Mouse (Mus musculus) hindbrain, embryonic 14.5 days (tissue): ENCODE results near the gene Zc3h18. TPM values are rescaled to one million over a fixed set of nuclear protein-coding genes. Genes with fewer than 3 reads are reported as not detected.

Source experiments
- ATAC-seq: fragments of 200-750 bp; cut with Nextera tagmentation; 2 replicates; pipeline ENCODE4 v1.8.0; 2017; ENCODE audit warnings: moderate number of reproducible peaks, mild to moderate bottlenecking, moderate TSS enrichment, moderate library complexity; ENCODE audit not compliant: low FRiP score
- DNase-seq: peaks from one replicate; pipeline ENCODE4 v3.0.0-alpha.2; 2015; ENCODE audit warnings: low spot score
- H3K27ac ChIP-seq: fragments of 300-500 bp; sonication (generic); 2 replicates; pipeline ENCODE4 v1.5.1; 2014; ENCODE audit warnings: mild to moderate bottlenecking, moderate library complexity
- H3K27me3 ChIP-seq: fragments of 300-500 bp; sonication (generic); 2 replicates; pipeline ENCODE4 v1.6.1; 2014; ENCODE audit warnings: mild to moderate bottlenecking, low read length, mixed read lengths; ENCODE audit not compliant: control insufficient read depth, insufficient read depth
- H3K36me3 ChIP-seq: fragments of 300-500 bp; sonication (generic); replicated peaks from 2 replicates; pipeline ENCODE4 v1.6.1; 2014; ENCODE audit not compliant: control insufficient read depth, insufficient read depth
- H3K4me1 ChIP-seq: fragments of 300-500 bp; sonication (generic); replicated peaks from 2 replicates; pipeline ENCODE4 v1.6.1; 2014; ENCODE audit warnings: antibody characterized with exemption, low read length, mixed read lengths; ENCODE audit not compliant: control insufficient read depth, insufficient read depth
- H3K4me2 ChIP-seq: fragments of 300-500 bp; sonication (generic); replicated peaks from 2 replicates; pipeline ENCODE4 v1.6.1; 2014; ENCODE audit warnings: mild to moderate bottlenecking, moderate library complexity
- H3K4me3 ChIP-seq: fragments of 300-500 bp; sonication (generic); replicated peaks from 2 replicates; pipeline ENCODE4 v1.5.1; 2014; ENCODE audit warnings: mild to moderate bottlenecking, low read length
- H3K9ac ChIP-seq: fragments of 300-500 bp; sonication (generic); 2 replicates; pipeline ENCODE4 v1.6.1; 2014
- H3K9me3 ChIP-seq: fragments of 300-500 bp; sonication (generic); 2 replicates; pipeline ENCODE4 v1.6.1; 2016; ENCODE audit warnings: low read length; ENCODE audit not compliant: control insufficient read depth
- WGBS: fragments of 180-500 bp; shearing (Covaris S2); extraction: QIAGEN DNeasy Blood & Tissue Kit; methylation state at CpG from one replicate; pipeline ENCODE4 v1.1.7; 2014; 5-methylcytosine and 5-hydroxymethylcytosine counted together
- polyA plus RNA-seq: library from polyadenylated mRNA; unstranded; fragments of >200 nt; fragmentation: Nextera tagmentation; extraction: Ambion mirVana; gene quantifications from 2 replicates; pipeline ENCODE4 v1.2.1, GENCODE M21; 2014

Gene Zc3h18
- polyA plus RNA-seq, 1 experiment from 2014 or later: 23.4 TPM

DNA sequence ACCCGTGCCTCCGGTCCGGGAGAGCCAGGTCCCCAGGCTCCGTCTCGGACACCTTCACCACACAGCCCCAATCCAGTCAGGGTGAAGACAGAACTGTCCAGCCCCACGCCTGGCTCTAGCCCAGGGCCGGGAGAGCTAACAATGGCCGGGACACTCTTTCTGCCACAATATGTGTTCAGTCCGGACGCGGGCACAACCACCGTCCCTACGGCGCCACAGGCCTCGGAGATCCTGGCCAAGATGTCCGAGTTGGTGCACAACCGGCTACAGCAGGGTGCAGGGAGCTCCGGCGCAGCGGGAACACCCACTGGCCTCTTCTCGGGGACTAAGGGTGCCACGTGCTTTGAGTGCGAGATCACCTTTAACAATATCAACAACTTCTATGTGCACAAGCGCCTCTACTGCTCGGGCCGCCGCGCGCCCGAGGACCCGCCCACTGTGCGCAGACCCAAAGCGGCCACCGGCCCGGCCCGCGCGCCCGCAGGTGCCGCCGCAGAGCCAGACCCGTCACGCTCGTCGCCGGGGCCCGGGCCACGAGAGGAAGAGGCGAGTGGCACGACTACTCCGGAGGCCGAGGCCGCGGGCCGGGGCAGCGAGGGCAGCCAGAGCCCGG is 40.7 kb upstream of the Zc3h18 start:
- no peaks in the 10 kb centered on the region for H3K36me3 ChIP-seq
- H3K4me2 ChIP-seq: peak overlapping the region; percentile 87
- WGBS: 4% methylated on average over 52 of the region's 57 CpGs
- DNase-seq: no peak
- H3K27ac ChIP-seq: no peak overlapping the region
- peak; percentile 38 for ATAC-seq
- H3K9me3 ChIP-seq: no peaks in the 10 kb centered on the region
- H3K9ac ChIP-seq: peak overlapping the region; percentile 62
- peak overlapping the region; percentile 59 for H3K4me3 ChIP-seq
- H3K4me1 ChIP-seq: 0 out of 2 replicates have a peak, but pooled peaks cover 17% of the 10 kb centered on the region
- peaks cover 52% of the 10 kb centered on the region for H3K27me3 ChIP-seq

DNA sequence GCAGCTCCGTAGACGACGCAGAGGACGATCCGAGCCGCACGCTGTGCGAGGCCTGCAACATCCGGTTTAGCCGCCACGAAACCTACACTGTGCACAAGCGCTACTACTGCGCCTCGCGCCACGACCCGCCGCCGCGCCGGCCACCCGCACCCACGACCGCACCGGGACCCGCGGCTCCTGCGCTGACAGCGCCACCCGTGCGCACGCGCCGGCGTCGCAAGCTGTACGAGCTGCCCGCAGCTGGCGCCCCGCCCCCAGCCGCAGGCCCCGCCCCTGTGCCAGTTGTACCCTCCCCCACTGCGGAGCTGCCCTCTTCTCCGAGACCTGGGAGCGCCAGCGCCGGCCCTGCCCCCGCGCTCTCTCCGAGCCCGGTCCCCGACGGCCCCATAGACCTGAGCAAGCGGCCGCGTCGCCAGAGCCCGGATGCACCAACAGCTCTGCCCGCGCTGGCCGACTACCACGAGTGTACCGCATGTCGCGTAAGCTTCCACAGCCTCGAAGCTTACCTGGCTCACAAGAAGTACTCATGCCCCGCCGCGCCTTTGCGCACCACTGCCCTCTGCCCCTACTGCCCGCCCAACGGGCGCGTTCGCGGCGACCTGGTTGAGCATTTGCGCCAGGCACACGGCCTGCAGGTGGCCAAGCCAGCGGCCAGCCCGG is 40.0 kb upstream of the Zc3h18 start:
- Histone ChIP-seq H3K27me3 (peaks cover 54% of the 10 kb centered on the region), H3K27ac (no peak overlapping the region), H3K4me2 (peak overlapping the region; percentile 87), H3K4me3 (peak overlapping the region; percentile 59), H3K9me3 (no peaks in the 10 kb centered on the region), H3K4me1 (0 out of 2 replicates have a peak, but pooled peaks cover 12% of the 10 kb centered on the region), H3K9ac (peak overlapping the region; percentile 62), H3K36me3 (no peaks in the 10 kb centered on the region)
- DNase-seq (no peak), ATAC-seq (peak; percentile 38)
- WGBS: 2% methylated on average over 76 of the region's 81 CpGs

DNA sequence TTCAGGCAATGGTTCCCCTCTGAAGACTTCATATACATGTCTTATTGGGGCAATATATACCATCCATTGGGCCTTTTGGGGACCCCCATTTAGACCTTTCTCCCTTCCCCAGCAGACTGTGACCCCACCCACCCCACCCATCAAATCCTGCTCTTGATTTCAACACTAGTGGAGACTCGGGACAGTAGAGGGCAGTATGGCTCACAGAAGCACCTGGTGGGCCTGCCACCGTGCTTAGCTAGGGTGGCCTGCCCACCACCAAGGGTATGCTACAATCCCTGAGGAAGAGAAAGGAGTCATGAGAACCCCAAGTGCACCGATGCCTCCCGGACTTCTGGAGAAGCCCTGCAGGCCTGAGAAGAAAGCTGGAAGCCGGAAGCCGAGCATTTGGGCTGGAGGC is 37.6 kb upstream of the Zc3h18 start:
- Histone ChIP-seq H3K36me3 (no peaks in the 10 kb centered on the region), H3K4me1 (peaks cover 25% of the 10 kb centered on the region), H3K9ac (no peak overlapping the region), H3K27me3 (peaks cover 59% of the 10 kb centered on the region), H3K4me2 (no peak overlapping the region), H3K4me3 (no peak overlapping the region), H3K27ac (no peak overlapping the region), H3K9me3 (no peaks in the 10 kb centered on the region)
- ATAC-seq: no peak
- DNase-seq: no peak
- WGBS: 51% methylated on average over 6 of the region's 6 CpGs

DNA sequence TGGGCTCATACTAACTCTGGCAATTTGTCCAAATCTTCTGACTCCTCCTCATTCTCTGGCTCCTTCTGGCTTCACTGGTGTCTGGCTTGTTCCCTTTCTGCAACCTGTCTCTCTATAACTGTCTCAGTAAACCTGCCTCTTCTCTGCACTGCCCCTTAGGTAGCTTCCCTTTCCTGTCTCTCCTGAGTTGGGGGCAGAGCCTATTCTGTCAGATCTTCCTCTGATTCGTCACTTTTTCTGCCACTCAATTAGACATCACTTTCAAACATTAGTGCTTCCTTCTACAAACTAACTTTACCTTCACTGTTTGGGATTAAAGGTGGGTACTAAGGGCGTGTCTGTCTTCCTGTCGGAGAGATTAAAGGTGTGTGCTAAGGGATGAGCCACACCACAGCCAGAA is 35.6 kb upstream of the Zc3h18 start:
- no peaks in the 10 kb centered on the region for H3K36me3 ChIP-seq

DNA sequence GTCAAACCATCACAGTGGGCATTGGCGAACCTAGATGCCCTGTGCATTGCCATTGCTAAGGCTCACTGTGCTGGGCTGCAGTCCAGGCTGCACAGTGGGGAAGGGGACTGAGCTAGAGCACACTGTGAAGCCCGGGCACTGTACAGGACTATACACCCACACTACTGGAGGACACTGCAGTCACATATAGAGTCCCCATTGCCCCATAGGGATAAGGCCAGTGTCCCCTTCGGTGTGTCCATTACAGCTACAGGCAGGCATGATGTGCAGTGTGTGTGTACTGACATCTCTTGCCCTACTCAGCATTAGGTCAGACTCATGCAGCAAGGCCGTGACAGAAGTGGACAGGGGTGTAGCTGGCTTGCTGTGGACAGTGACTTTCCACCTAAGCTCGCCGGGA is 34.6 kb upstream of the Zc3h18 start:
- 79% methylated on average over 6 of the region's 6 CpGs for WGBS
- Histone ChIP-seq H3K27me3 (peaks cover 36% of the 10 kb centered on the region), H3K9ac (no peak overlapping the region), H3K4me1 (peaks cover 20% of the 10 kb centered on the region), H3K9me3 (no peaks in the 10 kb centered on the region), H3K4me3 (no peak overlapping the region), H3K36me3 (no peaks in the 10 kb centered on the region), H3K27ac (no peak overlapping the region), H3K4me2 (no peak overlapping the region)
- DNase-seq (no peak), ATAC-seq (no peak)

More for the DNA sequence above, 35.6 kb upstream of the Zc3h18 start:
- DNase-seq (no peak), ATAC-seq (no peak)
- Histone ChIP-seq H3K4me2 (no peak overlapping the region), H3K4me1 (peaks cover 26% of the 10 kb centered on the region), H3K9ac (no peak overlapping the region), H3K4me3 (no peak overlapping the region), H3K9me3 (no peaks in the 10 kb centered on the region), H3K27me3 (peaks cover 43% of the 10 kb centered on the region), H3K27ac (no peak overlapping the region)
- 82% methylated on average over 3 of the region's 3 CpGs for WGBS

DNA sequence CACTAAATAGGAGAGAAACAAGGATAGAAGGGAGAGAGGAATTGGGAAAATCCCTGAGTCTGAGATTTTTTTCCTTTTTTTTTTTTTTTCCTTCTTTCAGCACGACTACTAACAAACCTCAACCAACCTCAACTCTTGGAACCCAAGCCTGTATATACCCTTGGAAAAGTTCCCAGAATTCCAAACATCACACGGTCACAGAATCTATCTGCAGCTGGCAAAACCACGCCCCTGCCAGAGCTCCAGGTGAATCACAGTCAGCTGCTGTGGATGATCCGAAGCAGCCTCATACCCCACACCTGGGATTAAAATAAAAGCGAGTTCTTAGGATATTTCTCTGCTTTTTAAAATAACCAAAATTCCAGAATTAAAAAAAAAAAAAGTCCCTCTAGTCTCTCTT is 34.0 kb upstream of the Zc3h18 start:
- DNase-seq (no peak), ATAC-seq (no peak)
- 55% methylated on average over 5 of the region's 5 CpGs for WGBS
- Histone ChIP-seq H3K4me1 (peaks cover 20% of the 10 kb centered on the region), H3K36me3 (no peaks in the 10 kb centered on the region), H3K9ac (peak overlapping the region; percentile 37; the same call in 1 of the 2 replicates), H3K27ac (no peak overlapping the region), H3K4me3 (no peak overlapping the region), H3K27me3 (peaks cover 30% of the 10 kb centered on the region), H3K4me2 (no peak overlapping the region; the same call in 1 of the 2 replicates), H3K9me3 (no peaks in the 10 kb centered on the region)

DNA sequence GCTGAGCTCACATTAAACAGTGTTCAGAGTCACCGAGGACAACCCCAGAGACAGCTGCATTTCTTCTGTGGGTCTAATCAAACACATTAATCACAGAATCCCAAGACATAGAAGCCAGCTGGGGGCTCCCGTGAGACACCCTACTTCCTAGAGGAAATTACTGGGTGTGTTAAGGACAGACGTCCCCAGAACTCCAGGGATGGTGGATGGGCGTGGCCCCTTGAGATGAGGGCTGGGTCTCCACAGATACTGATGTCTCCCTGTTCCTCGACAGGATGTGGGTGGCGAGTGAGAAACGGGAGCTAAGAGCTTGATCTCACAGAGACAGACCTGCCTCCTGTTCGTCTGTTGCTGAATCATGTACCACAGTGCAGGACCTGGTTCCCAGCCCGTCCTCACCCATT is 33.6 kb upstream of the Zc3h18 start:
- 6% methylated on average over 9 of the region's 9 CpGs for WGBS
- H3K27me3 ChIP-seq: peaks cover 26% of the 10 kb centered on the region
- no peak for ATAC-seq

DNA sequence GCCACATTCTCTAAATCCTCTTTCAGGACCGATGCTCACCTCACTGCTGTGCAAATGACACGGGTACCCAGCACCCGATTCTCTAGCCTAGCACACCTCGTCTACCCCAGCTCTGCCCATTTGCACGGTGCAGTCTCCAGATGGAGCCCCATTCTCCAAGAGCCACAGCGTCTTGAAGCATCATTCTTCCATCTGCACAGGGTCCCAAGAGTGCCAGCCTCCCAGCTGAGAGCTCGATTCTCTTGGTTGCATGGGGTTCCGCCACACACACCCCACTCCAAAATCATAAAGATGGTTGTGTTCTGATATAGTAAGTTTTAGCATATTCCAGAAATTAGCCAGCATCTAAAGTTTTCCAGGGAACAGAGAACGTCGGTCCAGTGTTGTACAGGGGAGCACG is 33.1 kb upstream of the Zc3h18 start:
- DNase-seq (no peak), ATAC-seq (no peak)
- no peak overlapping the region for H3K27ac ChIP-seq
- peaks cover 21% of the 10 kb centered on the region for H3K27me3 ChIP-seq
- H3K9me3 ChIP-seq: no peaks in the 10 kb centered on the region
- 0 out of 2 replicates have a peak overlapping the region, but pooled peaks have one; percentile 1 for H3K4me3 ChIP-seq
- WGBS: 4% methylated on average over 11 of the region's 11 CpGs
- peak overlapping the region; percentile 34 for H3K4me2 ChIP-seq
- H3K36me3 ChIP-seq: no peaks in the 10 kb centered on the region
- H3K4me1 ChIP-seq: peaks cover 20% of the 10 kb centered on the region
- peak overlapping the region; percentile 37; the same call in 1 of the 2 replicates for H3K9ac ChIP-seq

More for the DNA sequence above, 33.6 kb upstream of the Zc3h18 start:
- peak overlapping the region; percentile 34 for H3K4me2 ChIP-seq
- H3K27ac ChIP-seq: no peak overlapping the region
- H3K4me1 ChIP-seq: peaks cover 20% of the 10 kb centered on the region
- H3K36me3 ChIP-seq: no peaks in the 10 kb centered on the region
- H3K4me3 ChIP-seq: no peak overlapping the region
- no peak for DNase-seq
- peak overlapping the region; percentile 37; the same call in 1 of the 2 replicates for H3K9ac ChIP-seq
- H3K9me3 ChIP-seq: no peaks in the 10 kb centered on the region

DNA sequence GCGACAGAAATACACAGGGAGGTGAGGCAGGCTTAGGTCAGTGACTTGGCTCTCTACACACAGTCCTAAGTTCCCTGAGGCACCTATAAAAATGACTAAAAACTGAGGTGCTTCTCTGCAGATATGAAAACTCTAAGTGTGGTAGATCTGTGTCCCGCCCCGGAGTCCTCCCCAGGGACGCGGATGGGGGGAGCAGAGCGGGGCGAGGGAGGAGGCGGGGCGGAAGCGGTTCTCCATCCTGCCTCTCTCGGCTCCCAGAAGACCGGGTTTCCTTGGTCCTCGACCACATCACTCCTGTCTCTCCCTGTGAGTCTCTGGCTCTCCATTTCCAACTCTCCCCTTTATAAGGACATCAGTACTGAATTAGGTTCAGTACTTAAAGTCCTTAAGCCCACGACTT is 32.7 kb upstream of the Zc3h18 start:
- peaks cover 18% of the 10 kb centered on the region for H3K27me3 ChIP-seq
- peak overlapping the region; percentile 34 for H3K4me2 ChIP-seq
- no peaks in the 10 kb centered on the region for H3K9me3 ChIP-seq
- ATAC-seq (no peak), DNase-seq (no peak)
- no peak overlapping the region for H3K27ac ChIP-seq
- WGBS: 0% methylated on average over 14 of the region's 14 CpGs
- H3K4me3 ChIP-seq: 0 out of 2 replicates have a peak overlapping the region, but pooled peaks have one; percentile 1
- H3K9ac ChIP-seq: 0 out of 2 replicates have a peak overlapping the region, but pooled peaks have one; percentile 37
- H3K36me3 ChIP-seq: no peaks in the 10 kb centered on the region
- H3K4me1 ChIP-seq: peaks cover 20% of the 10 kb centered on the region
